Mouse (Mus musculus) lung, adult 2 months (tissue): ENCODE data around the gene Cnih2. TPM values are rescaled to one million over a fixed set of nuclear protein-coding genes. Genes with fewer than 3 reads are reported as not detected.
A peak's percentile ranks its signal among the peaks of the same experiment; 100 is the strongest.
"Not testable (repeated sequence)": the region's sequence is repeated elsewhere in the genome, so short reads cannot be mapped to it uniquely, and the experiment has no call there.

ENCODE experiments used
- DNase-seq: peaks from one replicate; pipeline ENCODE4 v3.0.0; 2022
- H3K4me1 ChIP-seq: fragments of 200-500 bp; 2 replicates; pipeline ENCODE4 v1.6.1; 2011; ENCODE audit warnings: low read length; ENCODE audit not compliant: control insufficient read depth, insufficient read depth
- H3K4me3 ChIP-seq: fragments of 200-500 bp; replicated peaks from 2 replicates; pipeline ENCODE3; 2011; ENCODE audit warnings: low read depth, mild to moderate bottlenecking, control low read depth, low read length; ENCODE audit errors: extremely low read depth
- CTCF ChIP-seq: fragments of 200-500 bp; IDR thresholded peaks from 2 replicates; pipeline ENCODE4 v1.5.1; 2011; ENCODE audit warnings: mild to moderate bottlenecking, low read length, control low read depth; ENCODE audit not compliant: insufficient read depth
- POLR2A ChIP-seq: fragments of 200-500 bp; IDR thresholded peaks from 2 replicates; pipeline ENCODE4 v1.6.1; 2011; ENCODE audit warnings: low read depth, mild to moderate bottlenecking, control low read depth, low read length, borderline replicate concordance; ENCODE audit errors: extremely low read depth
- WGBS: fragments of 180-500 bp; shearing (Covaris S2); methylation state at CpG from one replicate; pipeline ENCODE4 v1.1.7; 2018; 5-methylcytosine and 5-hydroxymethylcytosine counted together
- polyA plus RNA-seq: library from polyadenylated mRNA; depleted of rRNA; stranded (reverse); fragments of >200 nt; gene quantifications from 2 replicates; pipeline ENCODE4 v1.2.3, GENCODE M21; 2012

Cnih2 gene
- polyA plus RNA-seq, 1 experiment = 1.2 TPM

- DNase-seq = peak; percentile 88
- Histone ChIP-seq H3K4me1 (peaks cover 6% of the 10 kb centered on the region), H3K4me3 (no peak overlapping the region)
- WGBS = 2% methylated on average over 21 of the region's 21 CpGs
- TF ChIP-seq CTCF (peak; percentile 66), POLR2A (peak; percentile 11; the same call in 1 of the 2 replicates)
Observed at GRCm38 (mm10) chr19:5094243-5094632, 4.1 kb downstream of the Cnih2 start.

- TF ChIP-seq POLR2A = no peak
- TF ChIP-seq CTCF = no peak
- no peak for DNase-seq
- 71% methylated on average over 12 of the region's 12 CpGs for WGBS
- peaks cover 9% of the 10 kb centered on the region for H3K4me1 ChIP-seq
- H3K4me3 ChIP-seq = no peak overlapping the region
Observed at GRCm38 (mm10) chr19:5093481-5094242, 4.7 kb downstream of the Cnih2 start.

GRCm38 (mm10) chr19:5092083-5092482 lies 6.2 kb downstream of the Cnih2 start:
- 91% methylated on average over 10 of the region's 10 CpGs for WGBS
- peaks cover 6% of the 10 kb centered on the region for H3K4me1 ChIP-seq
- DNase-seq = no peak
- H3K4me3 ChIP-seq = no peak overlapping the region
- TF ChIP-seq POLR2A (no peak), CTCF (no peak)

GRCm38 (mm10) chr19:5089324-5089723 lies 9.0 kb downstream of the Cnih2 start:
- no peak for DNase-seq
- WGBS = 90% methylated on average over 4 of the region's 4 CpGs
- peaks cover 6% of the 10 kb centered on the region for H3K4me1 ChIP-seq
- TF ChIP-seq CTCF (no peak), POLR2A (no peak)
- H3K4me3 ChIP-seq = no peak overlapping the region

- under 1% methylated on average over 58 of the region's 58 CpGs for WGBS
- DNase-seq = peak; percentile 92
- peaks cover 5% of the 10 kb centered on the region for H3K4me1 ChIP-seq
- peak within 1 kb of the TSS; percentile 99 for H3K4me3 ChIP-seq
- TF ChIP-seq CTCF (peak; percentile 55), POLR2A (peak; percentile 95)
Observed at GRCm38 (mm10) chr19:5087884-5088728, 10.2 kb downstream of the Cnih2 start, which contains the start of gene Yif1a. Yif1a (plus strand) TSS chr19:5088538.

- 51% methylated on average over 4 of the region's 4 CpGs for WGBS
- not testable (repeated sequence) for H3K4me3 ChIP-seq
Observed at GRCm38 (mm10) chr19:5086533-5086932, 11.8 kb downstream of the Cnih2 start.

GRCm38 (mm10) chr19:5085145-5085863 lies 13.0 kb downstream of the Cnih2 start, which contains the start of gene Tmem151a:
Tmem151a (minus strand) TSS chr19:5085531.
- WGBS = under 1% methylated on average over 68 of the region's 69 CpGs
- Histone ChIP-seq H3K4me1 (peaks cover 5% of the 10 kb centered on the region), H3K4me3 (peak within 1 kb of the TSS; percentile 52)
- TF ChIP-seq CTCF (no peak), POLR2A (no peak)
- peak; percentile 49 for DNase-seq

More at GRCm38 (mm10) chr19:5086533-5086932, 11.8 kb downstream of the Cnih2 start:
- DNase-seq, H3K4me1 ChIP-seq: not testable (repeated sequence)

GRCm38 (mm10) chr19:5084834-5085144 lies 13.5 kb downstream of the Cnih2 start:
- H3K4me3 ChIP-seq = peak overlapping the region; percentile 52
- no peak for DNase-seq
- no peak for TF ChIP-seq CTCF
- TF ChIP-seq POLR2A = no peak
- peaks cover 5% of the 10 kb centered on the region for H3K4me1 ChIP-seq
- WGBS = 4% methylated on average over 15 of the region's 15 CpGs
